Mouse (Mus musculus) stomach, postnatal 0 days (tissue): Measurements from ENCODE around the gene Bahd1.

Source experiments
- CTCF ChIP-seq: IDR thresholded peaks from 2 replicates; pipeline ENCODE4 v1.5.1; 2016; ENCODE audit warnings: antibody characterized with exemption, low read depth, mild to moderate bottlenecking, moderate library complexity
- EP300 ChIP-seq: optimal IDR thresholded peaks from 2 replicates; pipeline ENCODE3; 2016; ENCODE audit warnings: antibody characterized with exemption

DNA sequence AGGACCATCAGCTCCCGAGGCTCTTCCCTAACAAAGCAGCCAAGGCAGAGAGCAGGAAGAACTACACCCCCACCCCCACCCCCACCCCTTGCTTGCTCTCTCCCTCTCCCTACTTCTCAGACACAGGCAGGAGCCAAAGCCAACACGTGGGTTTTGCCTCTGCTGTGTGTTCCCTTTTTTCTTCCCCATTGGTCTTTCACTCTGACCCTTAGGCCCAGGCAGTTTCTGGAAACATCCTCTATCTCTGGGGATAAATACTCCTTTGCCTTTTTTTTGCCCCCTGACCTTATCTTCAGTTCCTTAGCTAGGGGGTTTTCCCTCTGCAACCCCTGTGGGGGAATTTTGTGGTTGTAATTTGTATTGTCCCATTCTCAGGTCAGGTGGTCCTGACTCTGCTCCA is 59.5 kb downstream of the Bahd1 start:
- no peak for TF ChIP-seq EP300
- TF ChIP-seq CTCF: no peak
